Mouse (Mus musculus) layer of hippocampus, adult 9-11 months (tissue): ENCODE measurements at regions not wholly inside any gene's neighbourhood (a gene's known extent, or its start where the extent isn't known, plus 50 kb on each side); places are given as distances from the start of the nearest gene placed in this dataset.
"Not testable (repeated sequence)": the region's sequence is repeated elsewhere in the genome, so short reads cannot be mapped to it uniquely, and the experiment has no call there.

Experiments
- DNase-seq: peaks from one replicate; pipeline ENCODE4 v3.0.0; 2022

DNA sequence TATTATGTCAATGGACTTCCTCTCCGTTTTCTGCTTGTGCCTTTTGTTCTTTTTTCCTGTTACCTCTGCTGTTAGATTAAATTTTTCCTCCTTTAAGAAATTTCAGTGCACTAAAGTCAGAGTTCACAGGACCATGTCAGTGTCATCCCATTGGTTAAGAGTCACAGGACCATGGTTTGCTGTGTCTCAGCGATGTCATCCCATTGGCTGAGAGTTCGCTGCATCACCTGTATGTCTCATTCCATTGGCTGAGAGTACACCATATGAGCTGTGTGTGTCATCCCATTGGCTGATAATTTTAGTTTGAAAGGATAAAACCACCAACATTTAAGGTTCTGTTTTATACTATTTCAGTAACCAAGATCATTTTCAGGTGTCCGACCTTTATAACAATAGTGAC lies 50.7 kb upstream of the Jade1 start:
- DNase-seq, result no peak

DNA sequence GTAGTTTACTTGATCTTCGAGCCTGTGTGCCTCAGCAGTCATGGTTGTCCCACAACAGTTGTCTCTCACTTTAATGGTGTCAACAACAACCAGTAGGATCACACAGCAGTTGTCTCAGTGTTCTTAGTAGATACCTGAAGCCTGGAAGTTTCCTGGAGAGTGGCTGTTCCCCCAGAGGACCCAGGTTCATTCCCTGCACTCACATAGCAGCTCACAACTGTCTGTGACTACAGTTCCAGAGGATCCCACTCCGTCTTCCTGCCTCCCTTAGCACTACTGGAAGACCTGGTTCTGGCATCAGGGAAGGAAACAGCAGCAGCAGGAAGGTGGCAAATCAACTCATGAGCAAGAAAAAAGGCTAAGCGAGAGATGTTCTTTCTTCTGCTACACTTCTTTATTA lies 53.4 kb upstream of the Jade1 start:
- no peak for DNase-seq

DNA sequence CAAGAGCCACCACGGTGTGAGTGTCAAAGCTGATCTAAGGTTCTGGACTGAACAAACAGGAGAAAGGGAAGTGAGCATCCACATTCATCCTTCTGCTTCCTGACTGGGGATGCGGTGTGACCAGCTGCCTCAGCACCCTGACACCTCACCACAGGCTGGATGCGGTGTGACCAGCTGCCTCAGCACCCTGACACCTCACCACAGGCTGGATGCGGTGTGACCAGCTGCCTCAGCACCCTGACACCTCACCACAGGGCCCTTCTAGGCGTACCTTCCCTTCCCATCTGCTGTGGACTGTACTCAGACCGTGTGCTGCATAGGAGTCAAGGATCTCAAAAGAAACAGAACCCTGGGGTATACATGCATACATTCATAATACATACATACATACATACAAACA lies 53.9 kb upstream of the Jade1 start:
- not testable (repeated sequence) for DNase-seq

- no peak for DNase-seq
These were observed 54.4 kb upstream of the Jade1 start for GRCm38 (mm10) chr3:41501124-41501523.

DNA sequence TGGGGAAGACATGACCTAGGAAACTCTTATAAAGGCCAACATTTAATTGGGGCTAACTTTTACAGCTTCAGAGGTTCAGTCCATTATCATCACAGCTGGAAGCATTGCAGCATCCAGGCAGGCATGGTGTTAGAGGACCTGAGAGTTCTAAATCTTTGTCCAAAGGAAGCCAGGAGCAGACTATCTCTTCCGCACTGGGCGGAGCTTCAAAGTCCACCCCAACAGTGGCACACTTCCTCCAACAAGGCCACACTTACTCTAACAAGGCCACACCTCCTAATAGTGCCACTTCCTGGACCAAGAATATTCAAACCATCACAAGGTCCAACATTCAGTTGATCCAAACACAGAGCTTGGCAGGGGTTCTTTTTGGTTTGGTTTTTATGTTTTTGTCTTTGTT lies 55.9 kb upstream of the Jade1 start:
- DNase-seq, result no peak

- DNase-seq, result no peak
These were observed 56.7 kb upstream of the Jade1 start for GRCm38 (mm10) chr3:41498791-41499190.

DNA sequence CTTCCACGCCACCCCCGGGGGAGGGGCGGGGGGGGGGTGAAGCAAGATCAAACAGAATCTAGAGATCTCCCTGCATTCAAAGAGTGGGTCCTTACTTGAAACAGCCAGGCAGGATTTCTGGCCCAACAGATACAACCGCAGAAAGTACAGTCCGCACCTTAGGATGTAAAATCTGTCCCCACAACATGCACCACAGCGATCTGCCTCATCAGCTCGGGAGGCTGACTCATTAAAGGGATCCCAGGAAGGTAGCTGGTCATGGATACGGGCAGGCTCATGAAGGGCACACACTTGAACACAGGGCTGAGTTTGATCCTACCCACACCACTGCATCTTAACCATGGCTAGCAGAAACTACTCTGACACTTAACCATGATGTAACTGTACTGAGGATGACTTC lies 57.8 kb upstream of the Jade1 start:
- DNase-seq, result no peak

GRCm38 (mm10) chr3:41496931-41497710 lies 58.4 kb upstream of the Jade1 start:
- DNase-seq, result no peak

DNA sequence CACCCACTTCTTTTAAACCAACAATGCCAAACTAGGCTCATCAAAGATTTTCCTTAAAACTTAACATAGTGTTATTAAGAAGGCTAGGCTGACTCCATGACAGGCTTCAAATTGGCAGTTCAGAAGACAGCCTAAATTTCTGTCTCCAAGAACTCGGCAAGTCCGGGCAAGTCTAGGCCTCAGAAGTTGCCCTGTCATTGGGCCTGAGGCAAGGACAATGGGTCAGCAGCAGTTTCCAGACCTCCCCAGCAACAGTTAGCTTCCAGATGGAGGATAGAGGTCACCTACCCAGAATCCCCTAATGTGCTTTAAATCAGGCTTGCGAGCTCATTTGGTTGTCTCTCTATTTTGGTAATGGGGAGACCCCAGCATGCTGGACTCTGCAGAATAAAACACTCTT lies 59.6 kb upstream of the Jade1 start:
- no peak for DNase-seq

DNA sequence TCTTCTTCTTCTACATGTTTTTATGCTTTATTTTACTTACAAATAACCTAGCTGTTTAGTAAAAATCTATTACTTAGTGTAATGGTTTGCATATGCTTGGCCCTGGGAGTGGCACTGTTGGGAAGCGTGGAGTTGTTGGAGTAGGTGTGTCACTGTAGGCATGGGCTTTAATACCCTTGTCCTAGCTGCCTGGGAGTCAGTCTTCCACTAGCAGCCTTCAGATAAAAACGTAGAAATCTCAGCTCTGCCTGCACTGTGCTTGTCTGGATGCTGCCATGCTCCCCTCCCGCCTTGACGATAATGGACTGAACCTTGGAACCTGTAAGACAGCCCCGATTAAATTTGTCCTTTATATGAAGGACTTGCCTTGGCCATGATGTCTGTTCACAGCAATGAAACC lies 60.4 kb upstream of the Jade1 start:
- no peak for DNase-seq

- DNase-seq, result no peak
These were observed 62.1 kb upstream of the Jade1 start for GRCm38 (mm10) chr3:41493472-41493871.

- no peak for DNase-seq
These were observed 62.7 kb upstream of the Jade1 start for GRCm38 (mm10) chr3:41492727-41493392.

DNA sequence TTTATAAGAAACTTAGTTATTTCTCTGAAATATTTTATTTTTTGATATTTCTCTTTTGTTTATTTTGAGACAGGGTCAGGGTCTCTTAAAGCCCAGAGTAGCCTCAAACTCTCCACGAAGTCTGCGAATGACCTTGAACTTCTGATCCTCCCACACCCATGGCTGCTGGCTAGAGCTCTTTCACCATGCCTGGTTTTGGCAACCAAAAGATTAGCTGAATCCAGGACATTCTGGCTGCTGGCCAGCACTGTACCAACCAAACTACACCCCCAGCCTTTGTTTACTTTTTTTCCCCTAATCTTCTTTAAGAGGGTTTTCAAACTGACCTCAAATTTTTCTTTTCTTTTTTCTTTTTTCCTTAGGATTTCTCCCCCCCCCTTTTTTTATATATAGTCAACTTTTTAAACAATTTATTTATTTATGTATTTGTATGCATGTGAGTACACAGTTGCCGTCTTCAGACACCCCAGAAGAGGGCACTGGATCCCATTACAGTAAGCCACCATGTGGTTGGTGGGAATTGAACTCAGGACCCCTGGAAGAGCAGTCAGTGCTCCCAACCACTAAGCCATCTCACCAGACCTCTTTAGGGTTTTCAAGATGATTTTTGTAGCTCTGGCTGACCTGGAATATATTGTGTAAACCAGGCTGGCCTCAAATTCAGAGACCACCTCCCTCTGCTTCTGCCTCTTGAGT lies 63.4 kb upstream of the Jade1 start:
- DNase-seq, result no peak

DNA sequence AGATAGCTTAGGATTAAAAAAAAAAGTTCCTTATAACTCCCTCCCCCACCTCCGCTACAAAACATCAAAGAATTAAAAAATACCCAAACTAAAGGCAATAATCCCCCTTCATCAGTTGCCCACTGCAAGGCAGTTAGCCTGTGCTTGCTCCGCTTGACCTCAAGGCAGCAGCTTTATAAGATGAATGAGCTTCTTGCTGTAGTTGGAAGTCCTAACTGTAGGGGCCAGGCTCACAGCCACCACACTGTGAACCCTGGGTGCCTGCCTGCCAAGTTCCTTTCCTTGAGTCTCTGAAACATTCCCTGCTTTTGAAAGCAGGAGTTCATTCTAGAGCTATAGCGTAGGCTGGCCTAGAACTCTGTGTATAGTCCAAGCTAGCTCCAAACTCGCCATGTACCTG lies 64.3 kb upstream of the Jade1 start:
- no peak for DNase-seq

GRCm38 (mm10) chr3:41489998-41490397 lies 65.5 kb upstream of the Jade1 start:
- DNase-seq, result no peak

GRCm38 (mm10) chr3:41489571-41489970 lies 66.0 kb upstream of the Jade1 start:
- DNase-seq, result no peak

- DNase-seq, result no peak
These were observed 67.2 kb upstream of the Jade1 start for GRCm38 (mm10) chr3:41488229-41488774.

GRCm38 (mm10) chr3:41484920-41485319 lies 70.6 kb upstream of the Jade1 start:
- no peak for DNase-seq

DNA sequence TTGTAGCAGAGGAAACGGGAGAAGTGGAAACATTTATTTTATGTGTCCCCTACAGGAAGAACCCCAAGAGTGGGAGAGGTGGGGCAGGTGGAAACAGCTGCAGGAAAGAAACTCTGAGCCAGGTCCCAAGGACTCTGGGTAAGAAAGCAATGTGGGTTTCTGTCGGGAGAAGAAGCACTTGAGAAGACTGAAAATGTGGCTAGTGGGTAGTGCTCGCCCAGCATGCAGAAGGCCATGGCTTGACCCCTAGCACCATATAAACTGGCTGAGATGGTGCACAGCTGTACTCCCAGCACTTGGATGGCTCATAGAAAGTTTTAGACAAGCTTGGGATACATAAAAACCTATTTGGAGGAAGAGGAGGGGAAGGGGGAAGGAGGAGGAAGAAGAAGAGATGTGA lies 71.9 kb upstream of the Jade1 start:
- no peak for DNase-seq

DNA sequence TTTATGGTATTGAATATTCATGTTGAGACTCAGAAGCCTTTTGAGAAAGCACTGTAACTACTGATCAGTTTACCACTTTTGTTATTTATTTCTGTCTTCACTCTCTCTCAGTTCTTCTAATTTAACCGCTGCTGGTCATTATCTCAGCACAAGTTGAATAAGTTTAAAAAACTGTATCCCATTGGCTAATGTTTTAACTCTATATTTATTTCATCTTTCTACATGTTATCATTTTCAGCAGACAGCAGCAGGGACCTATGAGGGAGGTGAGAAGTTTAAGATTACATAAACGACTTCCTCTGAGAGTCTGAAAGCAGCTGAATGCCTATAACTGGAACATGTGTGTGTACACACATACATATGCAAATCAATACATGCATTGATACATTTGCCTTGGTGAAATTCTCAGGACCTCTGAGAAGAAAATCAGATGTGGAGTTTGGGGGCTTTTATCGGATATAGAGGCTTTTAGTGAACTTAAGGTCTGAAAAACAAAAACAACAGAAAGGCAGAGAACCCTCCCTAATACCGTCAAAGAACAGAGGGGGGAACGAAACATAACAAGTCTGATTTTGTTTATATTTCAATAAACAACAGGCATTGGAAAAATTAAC lies 72.5 kb upstream of the Jade1 start:
- DNase-seq, result no peak

DNA sequence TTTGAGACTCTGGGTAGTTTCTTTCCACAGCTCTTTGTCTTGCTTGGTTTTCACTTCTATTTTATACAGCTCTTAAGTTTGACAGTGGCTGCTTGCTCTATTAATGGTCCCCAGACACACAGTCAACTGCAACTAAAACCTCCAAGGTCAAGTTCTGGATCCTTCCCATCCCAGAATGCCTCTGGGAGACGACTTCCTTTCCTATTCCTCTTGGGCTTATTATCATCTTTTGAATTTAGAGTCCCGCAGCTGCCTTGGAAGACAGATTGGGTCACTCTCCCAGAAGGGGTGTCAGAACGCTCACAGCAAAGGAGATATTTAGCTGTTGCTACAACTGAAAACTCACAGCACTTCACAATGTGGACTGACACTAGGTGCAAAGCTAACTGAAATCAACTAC lies 75.3 kb upstream of the Jade1 start:
- no peak for DNase-seq

GRCm38 (mm10) chr3:41478971-41479370 lies 76.6 kb upstream of the Jade1 start:
- no peak for DNase-seq

- no peak for DNase-seq
These were observed 79.0 kb upstream of the Jade1 start for GRCm38 (mm10) chr3:41476516-41476915.
